Mouse (Mus musculus): ENCODE data around the gene Mrpl48.
"Not testable (repeated sequence)": the region's sequence is repeated elsewhere in the genome, so short reads cannot be mapped to it uniquely, and the experiment has no call there.

The Mrpl48 gene

DNA sequence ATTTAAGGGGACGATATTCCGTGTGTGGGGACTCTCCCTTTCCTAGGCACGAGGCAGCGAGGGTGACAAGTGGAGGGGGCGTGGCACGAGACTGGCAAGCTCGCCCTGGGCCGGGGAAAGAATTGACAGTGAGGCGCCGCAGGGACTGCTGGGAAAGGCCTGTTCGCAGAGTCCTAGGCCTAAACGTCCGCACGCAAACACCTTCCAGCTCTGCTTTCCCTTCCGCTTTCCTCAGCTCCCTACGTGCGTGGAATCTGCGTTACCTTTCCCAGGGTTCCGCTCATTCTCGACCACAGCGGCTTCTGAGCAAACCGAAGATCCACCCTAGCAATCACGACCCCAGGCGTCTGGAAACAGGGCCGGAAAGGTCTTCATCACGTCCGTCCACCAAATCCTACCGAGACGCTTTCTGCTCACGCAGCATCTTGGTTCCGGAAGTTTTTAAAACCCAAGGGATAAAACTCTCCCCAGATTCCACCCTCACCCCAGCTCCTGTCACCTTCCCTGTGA, 25.3 kb downstream of the Mrpl48 start:
- DNase-seq (ENCODE audit: low spot score in 2 of 2), result peak; percentile 71 to 79

GRCm38 (mm10) chr7:100582235-100582634, 25.9 kb downstream of the Mrpl48 start:
- no peak for DNase-seq (ENCODE audit: low spot score in 2 of 2)

- DNase-seq (ENCODE audit: low spot score in 2 of 2), result no peak
Observed at GRCm38 (mm10) chr7:100578794-100579193, 29.3 kb downstream of the Mrpl48 start.

GRCm38 (mm10) chr7:100572704-100573103, 35.4 kb downstream of the Mrpl48 start:
- no peak for DNase-seq (ENCODE audit: low spot score in 2 of 2)

- DNase-seq (ENCODE audit: low spot score in 2 of 2), result no peak
Observed at GRCm38 (mm10) chr7:100572061-100572460, 36.0 kb downstream of the Mrpl48 start.

GRCm38 (mm10) chr7:100570930-100571715, 37.0 kb downstream of the Mrpl48 start:
- DNase-seq (ENCODE audit: low spot score in 2 of 2), result no peak

GRCm38 (mm10) chr7:100569907-100570306, 38.2 kb downstream of the Mrpl48 start:
- no peak for DNase-seq (ENCODE audit: low spot score in 2 of 2)

DNA sequence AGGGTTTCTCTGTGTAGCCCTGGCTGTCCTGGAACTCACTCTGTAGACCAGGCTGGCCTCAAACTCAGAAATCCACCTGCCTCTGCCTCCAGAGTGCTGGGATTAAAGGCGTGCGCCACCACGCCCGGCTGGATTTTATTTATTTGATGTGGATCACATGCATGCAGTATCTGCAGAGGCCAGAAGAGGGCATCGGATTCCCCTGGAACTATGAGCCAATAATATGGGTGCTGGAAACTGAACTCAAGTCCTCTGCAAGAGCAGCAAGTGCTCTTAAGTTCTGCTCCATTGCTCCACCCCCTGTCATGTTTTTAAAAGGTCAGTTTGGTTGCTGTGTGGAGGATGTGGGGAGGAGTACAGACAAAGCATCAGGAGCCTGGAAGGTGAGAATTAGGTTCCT, 40.9 kb downstream of the Mrpl48 start:
- DNase-seq (ENCODE audit: low spot score in 2 of 2), result not testable (repeated sequence)

GRCm38 (mm10) chr7:100561861-100562587, 46.1 kb downstream of the Mrpl48 start:
- no peak for DNase-seq (ENCODE audit: low spot score in 2 of 2)

- DNase-seq (ENCODE audit: low spot score in 2 of 2), result no peak
Observed at GRCm38 (mm10) chr7:100559331-100559730, 48.8 kb downstream of the Mrpl48 start.

GRCm38 (mm10) chr7:100557241-100557640, 50.9 kb downstream of the Mrpl48 start:
- no peak for DNase-seq (ENCODE audit: low spot score in 2 of 2)

GRCm38 (mm10) chr7:100555431-100555951, 52.6 kb downstream of the Mrpl48 start:
- DNase-seq (ENCODE audit: low spot score in 2 of 2), result no peak

DNA sequence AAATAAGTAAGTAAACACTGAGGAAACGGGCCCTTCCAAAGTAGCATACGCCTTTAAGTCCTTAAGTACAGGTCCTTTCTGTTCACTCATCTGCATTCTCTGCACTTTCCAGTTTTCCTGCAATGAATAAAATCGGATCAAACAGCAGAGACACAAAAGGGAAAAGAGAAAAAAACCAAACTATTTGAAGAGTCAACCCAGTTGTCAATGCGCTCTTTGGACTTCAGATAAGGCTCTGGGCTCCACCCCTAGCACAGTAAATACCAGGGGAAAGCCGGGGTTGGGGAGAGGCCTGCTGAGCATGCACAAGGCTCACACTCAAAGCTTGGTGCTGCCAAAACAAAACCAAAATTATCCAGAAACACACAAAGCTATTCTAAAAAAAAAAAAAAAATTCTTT, 53.2 kb downstream of the Mrpl48 start:
- DNase-seq (ENCODE audit: low spot score in 2 of 2), result no peak

DNA sequence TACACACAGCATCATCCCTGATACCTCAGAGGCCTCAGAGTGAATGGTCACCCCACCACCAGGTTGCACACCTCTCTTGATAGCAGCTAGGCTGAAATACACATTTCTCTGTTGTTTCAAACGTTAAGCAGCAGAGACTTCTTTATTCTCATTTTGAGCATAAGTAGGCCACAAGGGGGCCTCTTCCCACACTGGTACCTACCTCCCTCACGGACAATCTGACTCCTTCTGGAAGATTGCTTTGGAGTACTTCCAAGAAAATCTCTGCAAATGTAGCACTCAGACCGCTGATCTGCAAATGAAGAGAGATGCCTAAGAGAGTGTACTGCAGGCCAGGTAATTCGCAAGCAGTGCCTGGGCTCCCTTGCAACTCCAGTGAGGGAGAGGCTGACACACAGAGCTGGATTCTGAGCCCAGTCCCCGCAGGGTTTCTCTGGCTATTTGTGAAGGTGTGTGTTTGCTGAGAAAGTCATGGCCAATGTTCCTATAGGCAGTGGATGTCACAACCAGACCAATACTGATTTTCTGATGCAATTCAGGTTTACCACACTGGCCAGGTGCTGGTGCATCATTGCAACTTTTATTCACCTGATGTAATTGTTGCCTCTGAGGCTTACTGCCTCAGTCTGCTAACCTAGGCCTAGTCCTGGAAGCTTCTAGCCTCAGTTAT, 57.6 kb downstream of the Mrpl48 start:
- DNase-seq (ENCODE audit: low spot score in 2 of 2), result no peak

GRCm38 (mm10) chr7:100549796-100550195, 58.3 kb downstream of the Mrpl48 start:
- no peak for DNase-seq (ENCODE audit: low spot score in 2 of 2)

GRCm38 (mm10) chr7:100547631-100548030, 60.5 kb downstream of the Mrpl48 start:
- no peak for DNase-seq (ENCODE audit: low spot score in 2 of 2)

- DNase-seq (ENCODE audit: low spot score in 2 of 2), result no peak
Observed at GRCm38 (mm10) chr7:100544437-100544836, 63.7 kb downstream of the Mrpl48 start.

DNA sequence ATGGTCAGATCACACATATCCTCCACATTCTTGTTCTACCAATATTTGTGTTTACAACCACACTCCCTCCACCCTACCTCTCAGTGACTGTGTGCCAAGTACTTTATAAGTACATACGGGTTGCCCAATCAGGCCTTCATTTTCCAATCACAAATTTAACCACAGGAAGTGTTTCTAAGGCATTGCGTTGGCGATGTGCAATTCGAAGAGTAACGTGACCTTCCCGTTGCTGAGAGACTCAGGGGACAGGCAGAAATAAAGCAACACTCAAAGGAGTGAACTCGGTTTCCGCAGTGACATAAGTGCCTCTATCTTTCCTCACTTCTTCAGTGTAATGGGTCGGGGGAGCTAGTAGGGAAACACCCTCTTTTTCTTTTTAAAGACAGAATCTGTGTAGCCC, 68.6 kb downstream of the Mrpl48 start:
- DNase-seq (ENCODE audit: low spot score in 2 of 2), result no peak

- DNase-seq (ENCODE audit: low spot score in 2 of 2), result no peak
Observed at GRCm38 (mm10) chr7:100537519-100537902, 70.6 kb downstream of the Mrpl48 start.

DNA sequence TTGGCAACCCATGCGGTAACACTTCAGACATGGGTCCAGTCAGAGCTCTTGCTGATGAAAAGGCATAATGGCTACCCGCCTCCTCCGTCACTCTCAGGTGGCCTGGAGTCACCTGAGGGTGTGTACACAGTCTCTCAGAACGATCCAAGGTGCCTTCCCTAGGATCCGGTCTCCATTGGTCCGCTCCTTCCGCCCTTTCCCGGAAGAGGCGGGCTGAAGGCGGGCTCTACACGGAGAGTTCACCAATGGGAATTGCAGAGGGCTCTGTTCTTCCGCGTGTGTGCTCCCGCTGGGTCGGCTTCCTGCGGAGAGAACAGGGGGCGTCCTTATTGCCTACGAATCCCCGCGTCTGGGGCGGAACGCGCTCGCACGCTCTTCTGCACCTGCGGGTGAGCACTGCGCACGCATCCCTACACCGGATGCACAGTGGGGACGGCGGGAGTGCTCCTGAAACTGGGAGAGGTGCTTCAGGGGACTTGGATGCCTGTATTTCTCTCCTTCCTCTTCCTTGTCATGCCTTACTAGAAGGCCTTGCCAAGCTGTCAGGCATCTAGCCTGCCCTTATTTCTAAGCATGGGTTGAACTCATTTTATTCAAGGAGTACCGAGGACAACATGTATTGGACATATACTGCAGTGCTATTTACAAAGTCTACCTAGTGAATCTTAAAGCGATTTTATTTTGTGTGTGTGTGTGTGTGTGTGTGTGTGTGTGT, 71.1 kb downstream of the Mrpl48 start, which contains the start of gene Coa4:
Coa4 (plus strand) TSS at position 268 of the 715 bp plus-strand sequence.
- DNase-seq (ENCODE audit: low spot score in 2 of 2), result peak; percentile 83 to 84

GRCm38 (mm10) chr7:100535831-100536230, 72.3 kb downstream of the Mrpl48 start:
- no peak for DNase-seq (ENCODE audit: low spot score in 2 of 2)
